Mouse (Mus musculus): Measurements from ENCODE around the gene Phf23.

GRCm38 (mm10) chr11:69964650-69965270 is 30.8 kb upstream of the Phf23 start, which contains the start of gene Cldn7:
- TF ChIP-seq POLR2A (IDR thresholded peaks at IDR 0.05; ENCODE audit: low read depth, low read length) (no peak), CTCF (conservative IDR thresholded peaks at IDR 0.05; ENCODE audit: insufficient read depth, insufficient read length, low read depth, low read length) (no peak)
